Mouse (Mus musculus) MEL (cell line): ENCODE data around the gene Slc35g3. TPM values are rescaled to one million over a fixed set of nuclear protein-coding genes. Genes with fewer than 3 reads are reported as not detected.

Experiments
- DNase-seq: peaks from one replicate; pipeline ENCODE4 v3.0.0; 2011; ENCODE audit warnings: low read depth, low spot score
- H3K27ac ChIP-seq: 2 replicates; pipeline ENCODE4 v1.5.1; 2012; ENCODE audit warnings: low read depth, mild to moderate bottlenecking, control low read depth, low read length, moderate library complexity; ENCODE audit not compliant: control insufficient read depth
- H3K27me3 ChIP-seq, 2 experiments: fragments of 150-350 bp in 1 of 2; sonication (generic) in 1 of 2; 2 replicates each; pipeline ENCODE4 v1.6.1; 2012; ENCODE audit warnings: low read length in 2 of 2, mild to moderate bottlenecking in 2 of 2, improper control_type of control experiment in 1 of 2, moderate library complexity in 1 of 2; ENCODE audit not compliant: insufficient read depth in 2 of 2, control insufficient read depth in 1 of 2
- H3K36me3 ChIP-seq, 2 experiments: 2 replicates each; pipeline ENCODE4 v1.6.1; 2012 to 2014; ENCODE audit warnings: low read length in 2 of 2, improper control_type of control experiment in 1 of 2, inconsistent platforms in 1 of 2, mild to moderate bottlenecking in 1 of 2; ENCODE audit not compliant: insufficient read depth in 2 of 2, control insufficient read depth in 1 of 2
- H3K4me1 ChIP-seq, 2 experiments: fragments of 150-350 bp in 1 of 2; sonication (generic) in 1 of 2; 2 replicates each; pipeline ENCODE4 v1.6.1; 2012; ENCODE audit warnings: low read length in 2 of 2, improper control_type of control experiment in 1 of 2, mild to moderate bottlenecking in 1 of 2; ENCODE audit not compliant: insufficient read depth in 2 of 2, control insufficient read depth in 1 of 2
- H3K4me3 ChIP-seq, 2 experiments: fragments of 150-350 bp in 1 of 2; sonication (generic) in 1 of 2; 2 replicates each; pipeline ENCODE4 v1.5.1; 2012; ENCODE audit warnings: low read depth in 2 of 2, low read length in 2 of 2, mild to moderate bottlenecking in 2 of 2, moderate library complexity in 2 of 2, control low read depth in 1 of 2, improper control_type of control experiment in 1 of 2; ENCODE audit not compliant: control insufficient read depth in 1 of 2, insufficient read depth in 1 of 2
- H3K79me2 ChIP-seq: 2 replicates; pipeline ENCODE4 v1.6.1; 2012; ENCODE audit warnings: mild to moderate bottlenecking, low read length, moderate library complexity; ENCODE audit not compliant: control insufficient read depth, poor library complexity, insufficient read depth
- H3K9ac ChIP-seq: 2 replicates; pipeline ENCODE4 v1.6.1; 2012; ENCODE audit warnings: low read depth, mild to moderate bottlenecking, control low read depth, low read length, moderate library complexity; ENCODE audit not compliant: control insufficient read depth, poor library complexity, severe bottlenecking
- H3K9me3 ChIP-seq: fragments of 150-350 bp; sonication (generic); replicated peaks from 2 replicates; pipeline ENCODE4 v1.6.1; 2012; ENCODE audit warnings: mild to moderate bottlenecking, low read length, improper control_type of control experiment, moderate library complexity; ENCODE audit not compliant: insufficient read depth
- BHLHE40 ChIP-seq: IDR thresholded peaks from 2 replicates; pipeline ENCODE4 v1.6.1; 2012; ENCODE audit warnings: low read depth, mild to moderate bottlenecking, inconsistent platforms, low read length, improper control_type of control experiment, borderline replicate concordance
- CHD1 ChIP-seq: IDR thresholded peaks from 2 replicates; pipeline ENCODE4 v1.6.1; 2012; ENCODE audit warnings: low read depth, mild to moderate bottlenecking, inconsistent platforms, low read length, improper control_type of control experiment
- CHD2 ChIP-seq: IDR thresholded peaks from 2 replicates; pipeline ENCODE4 v1.6.1; 2011; ENCODE audit warnings: low read length, improper control_type of control experiment
- CTCF ChIP-seq, 3 experiments: IDR thresholded peaks in 2 of 3; conservative IDR thresholded peaks in 1 of 3; 2 replicates each; pipeline ENCODE4 v1.5.1; 2011 to 2012; ENCODE audit warnings: low read length in 3 of 3, low read depth in 2 of 3, mild to moderate bottlenecking in 2 of 3, improper control_type of control experiment in 1 of 3, inconsistent platforms in 1 of 3, mixed read lengths in 1 of 3, moderate library complexity in 1 of 3; ENCODE audit not compliant: control insufficient read depth in 1 of 3, insufficient read depth in 1 of 3, poor library complexity in 1 of 3, severe bottlenecking in 1 of 3
- E2F4 ChIP-seq: IDR thresholded peaks from 2 replicates; pipeline ENCODE4 v1.6.1; 2011; ENCODE audit warnings: low read depth, low read length, improper control_type of control experiment, borderline replicate concordance
- EP300 ChIP-seq, 2 experiments: IDR thresholded peaks; 2 replicates each; pipeline ENCODE4 v1.6.1; 2011; ENCODE audit warnings: improper control_type of control experiment in 2 of 2, low read length in 2 of 2, low read depth in 1 of 2, mild to moderate bottlenecking in 1 of 2
- ETS1 ChIP-seq: IDR thresholded peaks from 2 replicates; pipeline ENCODE4 v1.6.1; 2012; ENCODE audit warnings: low read depth, mild to moderate bottlenecking, inconsistent platforms, low read length, improper control_type of control experiment, moderate library complexity
- GATA1 ChIP-seq: IDR thresholded peaks from 2 replicates; pipeline ENCODE4 v1.6.1; 2011; ENCODE audit warnings: low read depth, low read length, improper control_type of control experiment
- HCFC1 ChIP-seq: IDR thresholded peaks from 2 replicates; pipeline ENCODE4 v1.6.1; 2012; ENCODE audit warnings: low read depth, mild to moderate bottlenecking, inconsistent platforms, low read length, improper control_type of control experiment, moderate library complexity
- JUND ChIP-seq: IDR thresholded peaks from 2 replicates; pipeline ENCODE4 v1.6.1; 2011; ENCODE audit warnings: low read depth, mild to moderate bottlenecking, improper control_type of control experiment, low read length
- MAX ChIP-seq: IDR thresholded peaks from 2 replicates; pipeline ENCODE4 v1.6.1; 2011; ENCODE audit warnings: low read length, improper control_type of control experiment
- MAZ ChIP-seq: IDR thresholded peaks from 2 replicates; pipeline ENCODE4 v1.6.1; 2012; ENCODE audit warnings: low read depth, mild to moderate bottlenecking, inconsistent platforms, low read length, improper control_type of control experiment
- MYB ChIP-seq: IDR thresholded peaks from 2 replicates; pipeline ENCODE4 v1.6.1; 2011; ENCODE audit warnings: mild to moderate bottlenecking, low read depth, low read length, improper control_type of control experiment
- NELFE ChIP-seq: IDR thresholded peaks from 2 replicates; pipeline ENCODE4 v1.6.1; 2011; ENCODE audit warnings: low read depth, low read length, improper control_type of control experiment
- POLR2A ChIP-seq, 2 experiments: IDR thresholded peaks; 2 replicates each; pipeline ENCODE4 v1.6.1; 2011 to 2012; ENCODE audit warnings: low read length in 2 of 2, mild to moderate bottlenecking in 2 of 2, control low read depth in 1 of 2, improper control_type of control experiment in 1 of 2, low read depth in 1 of 2, moderate library complexity in 1 of 2; ENCODE audit not compliant: control insufficient read depth in 1 of 2, insufficient read depth in 1 of 2, poor library complexity in 1 of 2
- POLR2AphosphoS2 ChIP-seq: IDR thresholded peaks from 2 replicates; pipeline ENCODE4 v1.6.1; 2011; ENCODE audit warnings: low read length, improper control_type of control experiment
- POLR2AphosphoS5 ChIP-seq: IDR thresholded peaks from 2 replicates; pipeline ENCODE4 v1.6.1; 2012; ENCODE audit warnings: low read depth, borderline replicate concordance, mild to moderate bottlenecking, inconsistent platforms, low read length, moderate library complexity, mixed read lengths
- RAD21 ChIP-seq: IDR thresholded peaks from 2 replicates; pipeline ENCODE4 v1.6.1; 2011; ENCODE audit warnings: mild to moderate bottlenecking, low read depth, low read length, improper control_type of control experiment
- SIN3A ChIP-seq: IDR thresholded peaks from 2 replicates; pipeline ENCODE4 v1.6.1; 2012; ENCODE audit warnings: low read length, improper control_type of control experiment, inconsistent platforms
- SMC3 ChIP-seq: IDR thresholded peaks from 2 replicates; pipeline ENCODE4 v1.6.1; 2011; ENCODE audit warnings: low read depth, low read length, improper control_type of control experiment
- TAL1 ChIP-seq: IDR thresholded peaks from 2 replicates; pipeline ENCODE4 v1.6.1; 2012; ENCODE audit warnings: mild to moderate bottlenecking, inconsistent platforms, low read length, moderate library complexity, mixed read lengths
- TBP ChIP-seq: IDR thresholded peaks from 2 replicates; pipeline ENCODE4 v1.8.0; 2011; ENCODE audit warnings: low read depth, low read length, improper control_type of control experiment
- USF2 ChIP-seq, 2 experiments: IDR thresholded peaks; 2 replicates each; pipeline ENCODE4 v1.6.1; 2011 to 2012; ENCODE audit warnings: improper control_type of control experiment in 2 of 2, low read length in 2 of 2, borderline replicate concordance in 1 of 2, inconsistent platforms in 1 of 2, low read depth in 1 of 2, mild to moderate bottlenecking in 1 of 2; ENCODE audit not compliant: insufficient read depth in 1 of 2
- ZC3H11A ChIP-seq: IDR thresholded peaks from 2 replicates; pipeline ENCODE4 v1.6.1; 2012; ENCODE audit warnings: low read depth, mild to moderate bottlenecking, inconsistent platforms, low read length, improper control_type of control experiment
- ZKSCAN1 ChIP-seq: IDR thresholded peaks from 2 replicates; pipeline ENCODE4 v1.6.1; 2012; ENCODE audit warnings: low read depth, mild to moderate bottlenecking, inconsistent platforms, low read length, improper control_type of control experiment, moderate library complexity
- polyA plus RNA-seq, 2 experiments: library from polyadenylated mRNA; stranded (reverse) in 1 of 2; unstranded in 1 of 2; fragments of >175 nt in 1 of 2; fragments of >200 nt in 1 of 2; gene quantifications; 2 replicates each; pipeline versions ENCODE4 v1.2.1 to v1.2.4; 2012; ENCODE audit warnings: low replicate concordance in 2 of 2, low read depth in 1 of 2; ENCODE audit not compliant: insufficient read length in 2 of 2, insufficient read depth in 1 of 2, missing spikeins in 1 of 2
- total RNA-seq: library from RNA; depleted of rRNA; stranded (reverse); fragments of 300-350 nt; gene quantifications from 2 replicates; pipeline ENCODE4 v1.2.3, GENCODE M21; 2012

The Slc35g3 gene
- total and polyA plus RNA-seq, 3 experiments, result 0.08 to 0.22 TPM; not detected in 1

- Histone ChIP-seq H3K27ac (peak within 1 kb of the TSS; percentile 46), H3K9me3 (no peaks in the 10 kb centered on the region), H3K4me3 (peak within 1 kb of the TSS; percentile 84 to 90), H3K4me1 (peaks cover 2 to 19% of the 10 kb centered on the region in 2 experiments; a peak in 3 of 4 replicates), H3K79me2 (peaks cover 8% of the 10 kb centered on the region), H3K9ac (peak within 1 kb of the TSS; percentile 94), H3K36me3 (peaks cover 0 to 2% of the 10 kb centered on the region in 2 experiments; a peak in 1 of 4 replicates), H3K27me3 (no peaks in the 10 kb centered on the region)
- TF ChIP-seq SIN3A, result 0 out of 2 replicates have a peak, but pooled peaks have one; percentile 7
- peak; percentile 9; the same call in 1 of the 2 replicates for TF ChIP-seq NELFE
- TF ChIP-seq JUND, result no peak
- TF ChIP-seq POLR2AphosphoS2, result no peak
- peak; percentile 39; the same call in 1 of the 2 replicates for TF ChIP-seq MAZ
- TF ChIP-seq CHD1, result 0 out of 2 replicates have a peak, but pooled peaks have one; percentile 44
- peak; percentile 48 for DNase-seq
These were observed 3.7 kb upstream of the Slc35g3 start, which contains the start of gene Zbtb4 for GRCm38 (mm10) chr11:69765221-69766125. TSS of gene Zbtb4 (plus strand) at chr11:69765912.

- H3K79me2 ChIP-seq, result peaks cover 11% of the 10 kb centered on the region
- no peak overlapping the region for H3K27ac ChIP-seq
- no peak overlapping the region for H3K4me3 ChIP-seq
- peaks cover 6 to 26% of the 10 kb centered on the region in 2 experiments for H3K4me1 ChIP-seq
- H3K36me3 ChIP-seq, result peaks cover 0 to 4% of the 10 kb centered on the region in 2 experiments; a peak in 1 of 4 replicates
- TF ChIP-seq CHD2 (no peak), MAZ (no peak), BHLHE40 (no peak), SIN3A (peak; percentile 41; the same call in 1 of the 2 replicates), ETS1 (0 out of 2 replicates have a peak, but pooled peaks have one; percentile 28), E2F4 (no peak), ZKSCAN1 (no peak), RAD21 (peak; percentile 58), POLR2AphosphoS5 (no peak), GATA1 (no peak), NELFE (no peak), ZC3H11A (peak; percentile 54), CTCF (IDR thresholded peaks at IDR 0.05 in 2 of 3, conservative IDR thresholded peaks at IDR 0.05 in 1 of 3; ENCODE audit: control insufficient read depth in 1 of 3, insufficient read depth in 1 of 3, low read depth in 2 of 3, low read length in 3 of 3, poor library complexity in 1 of 3, severe bottlenecking in 1 of 3) (peak; percentile 25 to 71 (median 60)), TAL1 (no peak), POLR2A (IDR thresholded peaks at IDR 0.05; ENCODE audit: control insufficient read depth in 1 of 2, insufficient read depth in 1 of 2, low read depth in 1 of 2, low read length in 2 of 2, poor library complexity in 1 of 2) (no peak), SMC3 (peak; percentile 57), MAX (no peak), TBP (no peak), HCFC1 (no peak), MYB (no peak), USF2 (IDR thresholded peaks at IDR 0.05; ENCODE audit: borderline replicate concordance in 1 of 2, insufficient read depth in 1 of 2, low read depth in 1 of 2, low read length in 2 of 2) (no peak), EP300 (IDR thresholded peaks at IDR 0.05; ENCODE audit: low read depth in 1 of 2, low read length in 2 of 2) (no peak)
- DNase-seq, result peak; percentile 71
- no peaks in the 10 kb centered on the region for H3K27me3 ChIP-seq
- H3K9ac ChIP-seq, result no peak overlapping the region
- no peaks in the 10 kb centered on the region for H3K9me3 ChIP-seq
These were observed 1.8 kb upstream of the Slc35g3 start for GRCm38 (mm10) chr11:69763551-69763950.
